Mouse (Mus musculus): Measurements from ENCODE around the gene Usp35. TPM values are rescaled to one million over a fixed set of nuclear protein-coding genes. Genes with fewer than 3 reads are reported as not detected.

The Usp35 gene
- total and polyA plus RNA-seq, 2 experiments from 2014 or later = 3.8 to 15.0 TPM

DNA sequence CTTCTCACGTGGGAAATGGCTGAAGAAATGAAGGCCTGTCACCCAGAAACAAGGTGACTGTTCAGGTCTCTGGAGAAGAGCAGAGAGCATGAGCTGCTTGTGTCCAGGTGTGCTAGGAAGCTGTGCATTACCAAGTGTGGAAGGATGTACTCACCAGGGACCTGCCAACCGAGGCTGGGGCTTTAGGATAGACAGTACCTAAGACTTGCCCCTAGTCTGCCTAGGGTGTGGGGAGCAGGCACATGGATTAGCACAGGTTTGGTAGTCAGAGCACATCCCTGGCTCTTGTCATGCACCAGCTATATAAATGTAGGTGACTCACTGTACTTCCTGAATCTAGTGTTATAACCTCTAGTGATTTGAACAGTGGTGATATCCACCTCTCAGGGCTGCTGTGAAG lies 28.2 kb downstream of the Usp35 start:
- WGBS = 68% methylated on average over 2 of the region's 2 CpGs
- TF ChIP-seq CTCF (IDR thresholded peaks at IDR 0.05; ENCODE audit: low read depth) = no peak
- H3K4me2 ChIP-seq (ENCODE audit: low read depth) = no peak overlapping the region
- H3K4me3 ChIP-seq (ENCODE audit: low read depth, low read length) = no peak overlapping the region
- no peaks in the 10 kb centered on the region for H3K4me1 ChIP-seq (ENCODE audit: insufficient read depth)
- no peak overlapping the region for H3K27ac ChIP-seq (ENCODE audit: low read depth, low read length)
- H3K27me3 ChIP-seq (ENCODE audit: insufficient read depth, low read length) = no peaks in the 10 kb centered on the region
- no peak for ATAC-seq
- no peak overlapping the region for H3K9ac ChIP-seq
- DNase-seq = no peak
- no peaks in the 10 kb centered on the region for H3K9me3 ChIP-seq (ENCODE audit: low read length)
- H3K36me3 ChIP-seq (ENCODE audit: insufficient read depth) = peaks cover 76% of the 10 kb centered on the region

DNA sequence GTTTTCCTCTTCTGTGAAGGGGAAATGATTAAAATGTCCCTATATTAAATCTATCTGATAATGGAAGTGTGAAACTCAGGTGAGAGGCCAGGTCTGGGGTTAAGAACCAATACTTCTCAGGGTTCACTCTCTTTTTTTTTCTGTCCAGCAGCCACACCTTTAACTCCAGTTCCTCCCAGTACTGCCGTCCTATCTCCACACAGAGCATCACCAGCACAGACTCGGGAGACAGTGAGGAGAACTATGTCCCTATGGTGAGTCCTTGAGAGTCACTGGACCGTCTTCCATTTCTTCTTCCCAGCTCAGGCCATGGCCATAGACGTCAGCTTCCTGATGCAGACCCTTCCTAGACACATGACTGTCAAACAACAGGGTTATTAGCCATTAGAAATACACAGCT lies 28.9 kb downstream of the Usp35 start:
- no peak overlapping the region for H3K4me3 ChIP-seq (ENCODE audit: low read depth, low read length)
- peaks cover 69% of the 10 kb centered on the region for H3K36me3 ChIP-seq (ENCODE audit: insufficient read depth)
- no peaks in the 10 kb centered on the region for H3K27me3 ChIP-seq (ENCODE audit: insufficient read depth, low read length)
- ATAC-seq (no peak), DNase-seq (no peak)
- no peaks in the 10 kb centered on the region for H3K9me3 ChIP-seq (ENCODE audit: low read length)
- H3K9ac ChIP-seq = no peak overlapping the region
- H3K4me2 ChIP-seq (ENCODE audit: low read depth) = no peak overlapping the region
- no peak for TF ChIP-seq CTCF (IDR thresholded peaks at IDR 0.05; ENCODE audit: low read depth)
- WGBS = 83% methylated on average over 4 of the region's 4 CpGs
- no peak overlapping the region for H3K27ac ChIP-seq (ENCODE audit: low read depth, low read length)
- no peaks in the 10 kb centered on the region for H3K4me1 ChIP-seq (ENCODE audit: insufficient read depth)

DNA sequence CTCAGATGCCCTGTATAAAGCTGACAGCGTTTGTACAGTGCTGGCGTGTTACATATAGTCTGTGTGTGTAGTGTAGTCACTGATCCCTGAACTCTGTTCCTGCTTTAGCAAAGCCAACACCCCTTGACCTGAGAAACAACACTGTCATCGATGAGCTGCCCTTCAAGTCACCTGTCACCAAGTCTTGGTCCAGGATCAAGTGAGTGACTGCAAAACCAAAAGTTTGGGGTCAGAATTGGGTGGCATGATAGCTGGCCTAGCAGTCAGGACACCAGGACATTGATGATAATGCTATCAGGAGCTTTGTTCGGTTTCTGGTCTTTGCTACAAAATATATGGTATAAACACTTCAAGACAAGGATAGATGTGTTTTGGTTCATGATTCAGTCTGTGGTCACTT lies 29.6 kb downstream of the Usp35 start:
- 93% methylated on average over 4 of the region's 4 CpGs for WGBS
- Histone ChIP-seq H3K36me3 (ENCODE audit: insufficient read depth) (peaks cover 65% of the 10 kb centered on the region), H3K4me2 (ENCODE audit: low read depth) (no peak overlapping the region), H3K9me3 (ENCODE audit: low read length) (no peaks in the 10 kb centered on the region), H3K9ac (no peak overlapping the region), H3K4me1 (ENCODE audit: insufficient read depth) (no peaks in the 10 kb centered on the region), H3K27me3 (ENCODE audit: insufficient read depth, low read length) (no peaks in the 10 kb centered on the region), H3K4me3 (ENCODE audit: low read depth, low read length) (no peak overlapping the region), H3K27ac (ENCODE audit: low read depth, low read length) (no peak overlapping the region)
- ATAC-seq = no peak
- DNase-seq = no peak
- TF ChIP-seq CTCF (IDR thresholded peaks at IDR 0.05; ENCODE audit: low read depth) = no peak

DNA sequence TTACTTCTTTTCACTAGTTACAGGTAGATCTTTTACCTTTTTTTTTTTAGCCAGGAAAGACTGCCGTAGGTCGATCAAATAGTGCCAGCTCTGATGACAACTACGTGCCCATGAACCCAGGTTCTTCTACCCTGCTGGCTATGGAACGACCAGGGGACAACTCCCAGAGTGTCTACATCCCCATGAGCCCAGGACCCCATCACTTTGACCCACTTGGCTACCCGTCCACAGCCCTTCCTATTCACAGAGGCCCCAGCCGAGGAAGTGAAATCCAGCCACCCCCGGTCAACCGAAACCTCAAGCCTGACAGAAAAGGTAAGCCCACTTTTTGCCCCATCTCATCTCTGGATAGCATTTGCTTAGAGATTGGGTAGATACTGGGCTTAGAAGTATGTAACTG lies 30.5 kb downstream of the Usp35 start:
- Histone ChIP-seq H3K9ac (no peak overlapping the region), H3K27ac (ENCODE audit: low read depth, low read length) (no peak overlapping the region), H3K4me1 (ENCODE audit: insufficient read depth) (no peaks in the 10 kb centered on the region), H3K36me3 (ENCODE audit: insufficient read depth) (peaks cover 57% of the 10 kb centered on the region), H3K4me2 (ENCODE audit: low read depth) (no peak overlapping the region), H3K27me3 (ENCODE audit: insufficient read depth, low read length) (no peaks in the 10 kb centered on the region), H3K9me3 (ENCODE audit: low read length) (no peaks in the 10 kb centered on the region), H3K4me3 (ENCODE audit: low read depth, low read length) (no peak overlapping the region)
- DNase-seq (no peak), ATAC-seq (no peak)
- WGBS = 85% methylated on average over 8 of the region's 8 CpGs
- TF ChIP-seq CTCF (IDR thresholded peaks at IDR 0.05; ENCODE audit: low read depth) = no peak

DNA sequence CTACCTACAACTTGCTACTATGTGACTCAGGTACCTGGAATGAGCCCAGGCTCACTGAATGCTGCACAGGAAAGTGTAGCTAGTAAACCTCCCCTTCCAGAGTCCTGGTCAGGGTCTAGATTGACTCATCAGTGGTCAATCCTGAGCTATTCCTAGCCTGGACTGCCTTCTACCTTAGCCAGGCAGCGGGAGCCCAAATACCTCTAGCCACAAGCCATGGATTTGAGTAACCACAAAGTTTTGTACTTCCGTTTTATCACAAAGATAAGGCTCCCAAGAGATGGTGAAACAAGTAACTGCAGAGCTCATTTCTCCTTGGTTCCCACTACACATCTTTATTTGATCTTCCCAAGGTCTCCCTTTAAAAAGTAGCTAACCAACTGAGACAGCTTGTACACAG lies 30.9 kb downstream of the Usp35 start:
- Histone ChIP-seq H3K27me3 (ENCODE audit: insufficient read depth, low read length) (no peaks in the 10 kb centered on the region), H3K4me1 (ENCODE audit: insufficient read depth) (no peaks in the 10 kb centered on the region), H3K27ac (ENCODE audit: low read depth, low read length) (no peak overlapping the region), H3K4me3 (ENCODE audit: low read depth, low read length) (no peak overlapping the region), H3K36me3 (ENCODE audit: insufficient read depth) (peaks cover 54% of the 10 kb centered on the region), H3K9me3 (ENCODE audit: low read length) (no peaks in the 10 kb centered on the region), H3K4me2 (ENCODE audit: low read depth) (no peak overlapping the region), H3K9ac (no peak overlapping the region)
- no peak for ATAC-seq
- 86% methylated on average over 2 of the region's 2 CpGs for WGBS
- TF ChIP-seq CTCF (IDR thresholded peaks at IDR 0.05; ENCODE audit: low read depth) = no peak
- DNase-seq = no peak

DNA sequence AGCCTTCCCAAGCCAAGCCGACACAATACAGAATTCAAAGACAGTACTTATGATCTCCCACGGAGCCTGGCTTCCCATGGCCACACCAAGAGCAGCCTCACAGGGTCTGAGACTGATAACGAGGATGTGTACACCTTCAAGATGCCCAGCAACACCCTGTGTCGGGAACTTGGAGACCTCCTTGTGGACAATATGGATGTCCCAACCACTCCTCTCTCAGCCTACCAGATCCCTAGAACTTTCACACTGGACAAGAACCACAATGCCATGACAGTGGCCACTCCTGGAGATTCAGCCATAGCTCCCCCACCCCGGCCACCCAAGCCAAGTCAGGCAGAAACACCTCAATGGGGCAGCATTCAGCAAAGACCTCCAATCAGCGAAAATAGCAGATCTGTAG lies 32.9 kb downstream of the Usp35 start:
- DNase-seq (no peak), ATAC-seq (no peak)
- Histone ChIP-seq H3K9ac (no peak overlapping the region), H3K9me3 (ENCODE audit: low read length) (no peaks in the 10 kb centered on the region), H3K36me3 (ENCODE audit: insufficient read depth) (peaks cover 36% of the 10 kb centered on the region), H3K27ac (ENCODE audit: low read depth, low read length) (no peak overlapping the region), H3K27me3 (ENCODE audit: insufficient read depth, low read length) (no peaks in the 10 kb centered on the region), H3K4me3 (ENCODE audit: low read depth, low read length) (no peak overlapping the region), H3K4me2 (ENCODE audit: low read depth) (no peak overlapping the region), H3K4me1 (ENCODE audit: insufficient read depth) (no peaks in the 10 kb centered on the region)
- WGBS = 82% methylated on average over 6 of the region's 6 CpGs
- no peak for TF ChIP-seq CTCF (IDR thresholded peaks at IDR 0.05; ENCODE audit: low read depth)

DNA sequence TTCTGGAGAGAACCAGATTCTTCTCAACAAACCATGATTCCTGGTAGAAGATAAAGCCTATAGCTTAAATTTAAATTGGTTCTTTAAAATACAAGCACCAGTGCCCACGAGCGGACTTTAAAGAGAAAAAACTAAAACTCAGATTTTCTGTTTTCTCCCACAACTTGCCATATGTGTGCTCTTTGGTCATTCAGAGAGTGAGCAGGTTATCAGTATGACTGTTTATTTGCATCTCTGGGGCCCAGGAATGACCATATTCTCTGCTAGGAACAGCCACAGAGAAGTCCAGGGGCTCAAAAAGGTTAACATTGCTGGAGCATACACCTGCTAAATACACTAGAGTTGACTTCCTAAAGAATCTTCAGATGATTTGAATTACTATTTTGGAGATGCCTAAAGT lies 33.5 kb downstream of the Usp35 start:
- no peak for TF ChIP-seq CTCF (IDR thresholded peaks at IDR 0.05; ENCODE audit: low read depth)
- no peak overlapping the region for H3K27ac ChIP-seq (ENCODE audit: low read depth, low read length)
- ATAC-seq = no peak

DNA sequence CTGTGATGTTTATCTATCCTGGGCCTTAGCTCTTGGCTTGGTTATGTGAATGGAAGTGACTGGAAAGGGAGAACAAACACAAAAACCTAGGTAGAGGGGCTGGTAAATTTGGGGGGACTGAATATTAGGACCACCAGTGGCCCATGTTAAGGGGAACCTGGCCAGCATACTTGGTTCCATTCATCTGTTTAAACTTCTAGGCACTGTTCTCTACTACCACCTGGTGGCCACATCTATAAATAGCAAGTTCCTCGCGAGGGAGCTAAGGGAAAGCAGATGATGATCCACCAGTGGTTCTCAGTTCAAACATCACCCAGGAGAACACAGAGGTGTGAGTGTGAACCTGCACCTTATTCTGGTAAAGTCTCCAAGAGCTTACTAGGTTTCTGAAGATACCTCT lies 34.4 kb downstream of the Usp35 start:
- H3K9ac ChIP-seq = no peak overlapping the region
- DNase-seq (peak; percentile 83), ATAC-seq (peak; percentile 54; the same call in 1 of the 2 replicates)
- WGBS = 0% methylated on average over 2 of the region's 2 CpGs
- no peak overlapping the region for H3K27ac ChIP-seq (ENCODE audit: low read depth, low read length)
- H3K36me3 ChIP-seq (ENCODE audit: insufficient read depth) = peaks cover 22% of the 10 kb centered on the region; the same call in 1 of the 2 replicates
- TF ChIP-seq CTCF (IDR thresholded peaks at IDR 0.05; ENCODE audit: low read depth) = peak; percentile 94
- no peaks in the 10 kb centered on the region for H3K9me3 ChIP-seq (ENCODE audit: low read length)
- no peaks in the 10 kb centered on the region for H3K4me1 ChIP-seq (ENCODE audit: insufficient read depth)
- H3K4me3 ChIP-seq (ENCODE audit: low read depth, low read length) = no peak overlapping the region
- no peak overlapping the region for H3K4me2 ChIP-seq (ENCODE audit: low read depth)
- no peaks in the 10 kb centered on the region for H3K27me3 ChIP-seq (ENCODE audit: insufficient read depth, low read length)

More for the DNA sequence above, 33.5 kb downstream of the Usp35 start:
- WGBS = 90% methylated on average over 2 of the region's 2 CpGs
- Histone ChIP-seq H3K9ac (no peak overlapping the region), H3K9me3 (ENCODE audit: low read length) (no peaks in the 10 kb centered on the region), H3K27me3 (ENCODE audit: insufficient read depth, low read length) (no peaks in the 10 kb centered on the region), H3K4me1 (ENCODE audit: insufficient read depth) (no peaks in the 10 kb centered on the region), H3K4me2 (ENCODE audit: low read depth) (no peak overlapping the region), H3K36me3 (ENCODE audit: insufficient read depth) (peaks cover 30% of the 10 kb centered on the region; the same call in 1 of the 2 replicates), H3K4me3 (ENCODE audit: low read depth, low read length) (no peak overlapping the region)
- DNase-seq = no peak
